Mouse (Mus musculus) gastrocnemius, postnatal 10 days (tissue): ENCODE measurements around the gene Tbc1d9b. TPM values are rescaled to one million over a fixed set of nuclear protein-coding genes. Genes with fewer than 3 reads are reported as not detected.

Source experiments
- DNase-seq: peaks from one replicate; pipeline ENCODE4 v3.0.0; 2021; ENCODE audit warnings: mixed read lengths
- total RNA-seq, 2 experiments: library from RNA; stranded (reverse); gene quantifications; 2 replicates each; pipeline ENCODE4 v1.2.3; 2021

Gene Tbc1d9b
- total RNA-seq, 2 experiments from 2014 or later = 23.2 to 30.1 TPM

DNA sequence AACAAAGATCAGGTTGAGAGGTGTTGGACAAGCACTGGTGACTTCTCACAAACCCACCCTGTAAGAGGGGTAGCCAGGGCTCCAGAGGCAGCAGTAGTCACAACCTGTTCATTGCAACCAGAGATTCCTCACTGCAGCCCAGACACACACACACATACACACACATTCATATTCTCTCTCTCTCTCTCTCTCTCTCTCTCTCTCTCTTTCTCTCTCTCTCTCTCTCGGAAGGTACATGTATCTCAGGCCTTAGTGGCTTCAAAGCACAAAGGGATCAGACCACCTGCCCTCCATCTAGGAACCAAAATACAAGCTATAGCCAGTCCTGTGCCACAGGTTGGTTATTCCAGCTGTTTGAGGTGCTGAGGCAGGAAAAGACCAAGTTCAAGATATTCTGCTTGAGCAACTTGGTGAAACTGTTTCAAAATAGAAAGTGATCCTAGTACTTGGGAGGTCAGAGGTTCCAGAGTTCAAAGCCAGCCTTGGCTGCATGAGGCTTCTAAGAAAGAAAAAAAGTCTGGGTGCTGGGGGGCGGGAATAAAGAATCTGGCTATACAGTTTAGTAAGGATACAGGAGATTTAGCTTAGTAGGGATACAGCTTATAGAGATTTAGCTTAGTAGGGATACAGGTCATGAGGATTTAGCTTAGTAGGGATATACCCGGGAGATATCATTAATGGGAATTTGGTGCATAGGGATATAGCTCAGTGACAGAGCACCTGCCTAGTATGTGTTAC lies 80.3 kb downstream of the Tbc1d9b start:
- no peak for DNase-seq

DNA sequence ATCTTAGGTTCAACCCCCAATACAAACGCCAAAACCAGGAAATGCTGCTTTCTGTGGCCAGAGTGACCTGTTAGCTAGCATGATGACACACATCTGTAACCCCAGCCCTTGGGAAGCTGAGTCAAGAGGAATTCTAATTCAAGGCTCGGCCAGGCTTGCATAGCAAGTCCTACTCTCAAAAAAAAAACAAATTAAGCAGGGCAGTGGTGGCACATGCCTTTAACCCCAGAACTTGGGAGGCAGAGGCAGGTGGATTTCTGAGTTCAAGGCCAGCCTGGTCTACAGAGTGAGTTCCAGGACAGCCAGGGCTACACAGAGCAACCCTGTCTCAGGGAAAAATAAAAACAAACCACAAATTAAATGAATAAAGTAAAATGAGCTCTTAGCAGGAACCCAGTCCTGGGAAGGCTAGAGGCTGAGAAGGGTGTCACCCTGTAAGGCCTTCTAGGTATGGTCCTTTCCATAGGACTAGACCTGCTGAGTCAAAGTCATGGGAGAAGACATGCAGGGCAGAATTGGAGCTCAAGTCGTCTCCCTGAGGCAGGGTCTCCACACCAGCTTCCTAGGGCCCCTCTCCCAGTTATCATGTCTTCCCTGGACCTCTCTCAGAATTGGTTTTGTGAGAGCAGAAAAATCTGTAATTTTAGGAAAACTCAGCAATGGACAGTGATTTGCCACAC lies 81.0 kb downstream of the Tbc1d9b start:
- DNase-seq = no peak

DNA sequence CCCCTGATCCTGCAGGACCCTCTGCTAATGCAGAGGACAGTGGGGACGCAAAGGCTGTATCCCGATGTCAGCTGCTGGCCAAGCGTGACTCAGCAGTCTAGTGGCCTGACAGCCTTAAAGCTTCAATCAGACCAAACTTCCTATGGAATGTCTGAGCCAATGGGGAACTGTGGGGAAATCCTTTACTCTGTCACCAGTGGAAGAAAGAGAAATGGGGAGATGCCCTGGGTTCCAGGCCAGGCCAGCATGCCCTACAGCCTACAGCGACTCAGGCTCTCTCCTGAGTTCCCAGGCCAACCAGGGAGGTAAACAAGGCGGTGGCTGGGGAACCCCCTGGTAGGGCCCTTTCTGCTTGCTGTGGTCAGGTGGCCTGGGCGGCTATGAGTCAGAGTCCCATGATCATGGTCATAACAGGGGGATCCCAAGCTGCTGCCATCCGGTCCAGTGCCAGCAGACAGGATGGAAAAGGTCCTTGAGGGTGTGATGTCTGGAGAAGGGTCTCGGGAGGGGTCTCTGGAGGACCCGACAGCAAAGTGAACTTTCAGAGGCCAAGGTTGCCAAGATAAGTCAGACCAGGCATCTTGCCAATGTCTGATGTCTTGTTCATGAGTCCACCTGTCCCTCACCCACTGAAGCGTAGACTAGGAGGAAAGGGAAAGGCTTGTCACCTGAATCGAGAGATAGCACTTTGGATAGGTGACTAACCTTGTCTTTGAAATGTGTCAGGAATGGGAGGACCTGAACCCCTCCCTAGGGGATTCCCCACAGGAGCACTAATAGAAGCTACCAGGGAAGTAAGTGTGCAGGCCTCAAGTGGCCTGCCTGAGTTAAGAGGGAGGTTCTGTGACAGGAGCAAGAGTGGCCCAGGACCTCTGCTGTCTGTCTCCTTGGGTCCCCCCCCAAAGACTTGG lies 81.9 kb downstream of the Tbc1d9b start:
- peak; percentile 56 for DNase-seq

GRCm38 (mm10) chr11:50214631-50215030 lies 83.4 kb downstream of the Tbc1d9b start:
- DNase-seq = no peak

GRCm38 (mm10) chr11:50215633-50216032 lies 84.4 kb downstream of the Tbc1d9b start:
- DNase-seq = no peak

DNA sequence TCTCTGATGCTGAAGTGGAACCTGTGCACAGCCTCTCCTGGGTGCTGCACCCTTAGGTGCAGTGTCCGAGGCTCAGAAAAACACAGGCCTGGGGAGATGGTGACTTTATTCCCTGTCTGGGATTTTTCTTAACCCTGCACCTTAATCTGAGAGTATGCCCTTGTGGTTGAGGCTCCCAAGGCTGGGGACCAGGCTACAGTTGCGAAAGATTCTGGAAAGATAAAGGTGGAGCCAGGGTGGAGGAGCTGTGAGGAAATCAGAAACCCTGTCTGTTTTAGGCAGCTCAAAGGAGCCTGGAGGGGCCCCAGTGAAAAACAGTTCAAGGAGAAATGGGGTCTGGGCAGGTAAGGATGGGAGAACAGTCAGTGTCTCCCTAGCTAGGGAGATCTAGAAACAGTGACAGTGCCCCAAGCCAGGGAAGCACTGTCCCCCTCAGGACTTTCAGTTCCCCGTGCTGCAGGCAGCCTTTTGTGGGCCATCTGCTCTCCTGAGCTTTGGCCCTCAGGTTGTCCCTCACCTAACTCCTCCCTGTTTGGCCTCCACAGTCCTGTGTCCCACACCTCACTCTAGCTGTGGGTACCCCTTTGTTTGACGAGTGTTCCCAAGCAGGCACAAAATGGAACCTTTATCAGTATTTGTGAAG lies 85.6 kb downstream of the Tbc1d9b start:
- DNase-seq = no peak

- DNase-seq = no peak
These were observed 86.6 kb downstream of the Tbc1d9b start for GRCm38 (mm10) chr11:50217811-50218210.

DNA sequence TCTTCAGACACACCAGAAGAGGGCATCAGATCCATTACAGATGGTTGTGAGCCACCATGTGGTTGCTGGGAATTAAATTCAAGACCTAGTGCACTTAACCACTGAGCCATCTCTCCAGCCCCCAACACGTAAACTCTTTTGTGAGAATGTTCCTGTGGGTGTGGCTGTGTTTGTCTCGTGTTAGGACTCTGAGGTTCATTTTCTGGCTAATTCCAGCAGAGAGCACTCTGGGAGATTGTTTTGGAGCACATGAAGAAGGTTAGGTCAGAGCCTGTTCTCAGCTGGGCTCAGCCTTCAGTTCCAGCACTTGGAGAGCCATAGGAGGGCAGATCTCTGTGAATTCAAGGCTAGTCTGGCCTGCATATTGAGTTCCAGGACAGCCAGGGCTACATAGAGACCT lies 88.6 kb downstream of the Tbc1d9b start:
- no peak for DNase-seq

Other genes with a start within 250 kb of the Tbc1d9b start
- gene Rasgef1c, start 229.6 kb upstream of the Tbc1d9b start, total RNA-seq = 1 to 10 TPM; 1.5 to 1.7 TPM
- gene Rnf130, start 106.0 kb upstream of the Tbc1d9b start, total RNA-seq = 10 to 100 TPM; 35.7 to 37.4 TPM
- gene Mrnip, start 43.0 kb downstream of the Tbc1d9b start, total RNA-seq = 1 to 10 TPM; 6.3 to 7.5 TPM
- gene Sqstm1, start 79.4 kb downstream of the Tbc1d9b start, total RNA-seq = 100 to 1,000 TPM; 196 to 231 TPM
- 10 to 100 TPM; 31.2 to 35.0 TPM for gene Mgat4b, start 79.5 kb downstream of the Tbc1d9b start, total RNA-seq
- gene Ltc4s, start 107.2 kb downstream of the Tbc1d9b start, total RNA-seq = 1 to 10 TPM; 2.3 to 3.9 TPM
- 10 to 100 TPM; 11.7 to 13.9 TPM for gene Maml1, start 160.9 kb downstream of the Tbc1d9b start, total RNA-seq
- gene Canx, start 194.3 kb downstream of the Tbc1d9b start, total RNA-seq = 100 to 1,000 TPM; 146 to 173 TPM
- gene Cby3, start 223.1 kb downstream of the Tbc1d9b start, total RNA-seq = not detected
- gene Hnrnph1, start 245.6 kb downstream of the Tbc1d9b start, total RNA-seq = 100 to 1,000 TPM; 123 to 164 TPM